ENCODE assay signal across 14 mouse cellular contexts in the genomic region with DNA sequence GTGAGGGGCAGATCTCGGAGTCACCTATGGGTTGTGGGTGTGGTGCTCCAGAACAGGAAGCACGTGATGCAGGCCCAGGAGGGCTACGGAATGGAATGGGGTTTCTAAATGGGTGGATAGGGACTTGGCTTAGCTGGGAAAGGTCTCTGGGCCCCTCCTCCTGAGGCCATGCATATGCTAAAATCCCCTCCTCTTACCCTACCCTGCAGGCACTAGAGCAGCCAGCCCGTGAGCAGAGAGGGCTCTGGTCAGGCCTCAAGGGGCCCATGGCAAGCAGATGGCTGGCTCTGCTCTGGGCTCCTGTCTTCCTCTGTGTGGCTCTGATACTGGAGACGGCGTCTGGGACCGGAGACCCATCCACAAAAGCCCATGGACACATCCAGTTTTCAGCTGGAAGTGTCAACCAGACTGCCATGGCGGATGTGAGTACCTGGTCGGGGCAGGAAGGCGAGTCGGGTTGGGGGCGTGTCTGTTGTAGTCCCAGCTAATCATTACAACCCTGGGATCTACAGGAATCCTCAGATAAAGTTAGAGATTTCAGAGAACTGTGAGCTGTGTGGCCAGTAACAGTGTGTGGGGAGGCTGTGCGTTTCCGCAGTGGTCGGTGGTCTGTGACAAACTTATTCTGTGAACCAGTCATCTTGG. TPM values are rescaled to one million over a fixed set of nuclear protein-coding genes. Genes with fewer than 3 reads are reported as not detected.
DNase-seq lines count a peak whose midpoint lies in the region; ATAC-seq and TF ChIP-seq lines count a peak whose summit lies in the region.
"Had no signal": no experiment of that assay in that cellular context is flagged by ENCODE, and none has a peak within 500 bp of the region (broad histone marks: within the 10 kb centered on the region; RNA-seq: fewer than 3 reads in every experiment).

No protein-coding gene starts in this region.

- peaks cover 7% of the 10 kb centered on the region for H3K4me1 ChIP-seq in hindbrain, embryonic 11.5 days (replicated peaks; ENCODE audit: control insufficient read depth, insufficient read depth, low read length)
- peaks cover 11% of the 10 kb centered on the region for H3K4me1 ChIP-seq in hindbrain, embryonic 16.5 days (ENCODE audit: control insufficient read depth, insufficient read depth, low read depth, low read length)
- peaks cover 21 to 38% of the 10 kb centered on the region in 2 experiments for H3K4me1 ChIP-seq in ES-E14 (ENCODE audit: control insufficient read depth in 2 of 2, insufficient read depth in 2 of 2, low read length in 2 of 2, poor library complexity in 1 of 2)
- peaks cover 64% of the 10 kb centered on the region for H3K4me1 ChIP-seq in embryonic facial prominence, embryonic 15.5 days
- peaks cover 39% of the 10 kb centered on the region for H3K4me1 ChIP-seq in liver, adult 2 months (ENCODE audit: control insufficient read depth, insufficient read depth, low read length)

- H3K4me3 ChIP-seq in hindbrain, embryonic 11.5 days (ENCODE audit: low read depth, low read length) = no peak overlapping the region
- no peak overlapping the region for H3K4me3 ChIP-seq in hindbrain, embryonic 16.5 days (ENCODE audit: low read length)
- peak overlapping the region; percentile 61 to 80 for H3K4me3 ChIP-seq in ES-E14 (ENCODE audit: insufficient read depth in 1 of 2, low read depth in 1 of 2, low read length in 2 of 2, poor library complexity in 1 of 2, severe bottlenecking in 1 of 2)
- no peak overlapping the region for H3K4me3 ChIP-seq in embryonic facial prominence, embryonic 15.5 days (replicated peaks)
- H3K4me3 ChIP-seq in liver, adult 2 months (ENCODE audit: insufficient read depth, low read depth, low read length) = peak overlapping the region; percentile 38
- H3K4me3 ChIP-seq: limb, embryonic 12.5 days had no signal

- peak; percentile 36; the same call in 1 of the 2 replicates for ATAC-seq in hindbrain, embryonic 11.5 days (ENCODE audit: low FRiP score)
- no peak for ATAC-seq in hindbrain, embryonic 16.5 days
- ATAC-seq in embryonic facial prominence, embryonic 15.5 days (ENCODE audit: insufficient number of reproducible peaks, low FRiP score, low TSS enrichment, low read depth) = no peak

- H3K27ac ChIP-seq in hindbrain, embryonic 11.5 days (ENCODE audit: low read depth, low read length) = 0 out of 2 replicates have a peak overlapping the region, but pooled peaks have one; percentile 30
- H3K27ac ChIP-seq in hindbrain, embryonic 16.5 days (ENCODE audit: low read depth, low read length) = no peak overlapping the region
- H3K27ac ChIP-seq in ES-E14 (ENCODE audit: insufficient read depth, low read depth, low read length, poor library complexity, severe bottlenecking) = peak overlapping the region; percentile 76; the same call in 1 of the 2 replicates
- 0 out of 2 replicates have a peak overlapping the region, but pooled peaks have one; percentile 34 for H3K27ac ChIP-seq in embryonic facial prominence, embryonic 15.5 days (replicated peaks)
- H3K27ac ChIP-seq in liver, adult 2 months (replicated peaks; ENCODE audit: insufficient read depth, low read depth, low read length) = peak overlapping the region; percentile 99
- H3K27ac ChIP-seq: limb, embryonic 12.5 days had no signal

- TF ChIP-seq POLR2A in liver, adult 2 months (IDR thresholded peaks at IDR 0.05; ENCODE audit: extremely low read depth, insufficient read depth, low read length) = no peak

- no peaks in the 10 kb centered on the region for H3K36me3 ChIP-seq in hindbrain, embryonic 11.5 days (ENCODE audit: control insufficient read depth, insufficient read depth, low read length)
- no peaks in the 10 kb centered on the region for H3K36me3 ChIP-seq in hindbrain, embryonic 16.5 days (ENCODE audit: control insufficient read depth, insufficient read depth, low read length)
- no peaks in the 10 kb centered on the region; the same call in 1 of the 2 replicates for H3K36me3 ChIP-seq in ES-E14 (ENCODE audit: control insufficient read depth, insufficient read depth, low read length, poor library complexity, severe bottlenecking)
- no peaks in the 10 kb centered on the region for H3K36me3 ChIP-seq in embryonic facial prominence, embryonic 15.5 days
- no peaks in the 10 kb centered on the region for H3K36me3 ChIP-seq in liver, adult 2 months (ENCODE audit: control insufficient read depth, insufficient read depth, low read length)
- H3K36me3 ChIP-seq: limb, embryonic 12.5 days had no signal

- no peaks in the 10 kb centered on the region for H3K9me3 ChIP-seq in hindbrain, embryonic 11.5 days (ENCODE audit: control insufficient read depth, low read length)
- no peaks in the 10 kb centered on the region for H3K9me3 ChIP-seq in hindbrain, embryonic 16.5 days (ENCODE audit: control insufficient read depth, low read length)
- H3K9me3 ChIP-seq in ES-E14 (ENCODE audit: control insufficient read depth, insufficient read depth, low read depth, low read length) = no peaks in the 10 kb centered on the region
- H3K9me3 ChIP-seq in embryonic facial prominence, embryonic 15.5 days (replicated peaks) = no peaks in the 10 kb centered on the region
- H3K9me3 ChIP-seq: limb, embryonic 12.5 days had no signal

- H3K9ac ChIP-seq in hindbrain, embryonic 11.5 days (ENCODE audit: low read depth, low read length) = no peak overlapping the region
- no peak overlapping the region for H3K9ac ChIP-seq in hindbrain, embryonic 16.5 days (ENCODE audit: low read depth, low read length)
- H3K9ac ChIP-seq in ES-E14 (ENCODE audit: insufficient read depth, low read depth, low read length, poor library complexity, severe bottlenecking) = peak overlapping the region; percentile 60; the same call in 1 of the 2 replicates
- no peak overlapping the region for H3K9ac ChIP-seq in embryonic facial prominence, embryonic 15.5 days
- H3K9ac ChIP-seq in liver, adult 2 months (ENCODE audit: low read depth, low read length) = peak overlapping the region; percentile 50
- H3K9ac ChIP-seq: limb, embryonic 12.5 days had no signal

- no peak overlapping the region for H3K4me2 ChIP-seq in hindbrain, embryonic 11.5 days (replicated peaks; ENCODE audit: low read depth, low read length)
- H3K4me2 ChIP-seq in hindbrain, embryonic 16.5 days (ENCODE audit: low read length) = no peak overlapping the region
- no peak overlapping the region for H3K4me2 ChIP-seq in embryonic facial prominence, embryonic 15.5 days (replicated peaks)
- H3K4me2 ChIP-seq: limb, embryonic 12.5 days had no signal

- H3K79me2 ChIP-seq in liver, adult 2 months (ENCODE audit: control insufficient read depth, insufficient read depth, low read length) = peaks cover 11% of the 10 kb centered on the region

- TF ChIP-seq CTCF in liver, adult 2 months (IDR thresholded peaks at IDR 0.05; ENCODE audit: low read depth, low read length) = no peak

- 39% methylated on average over 15 of the region's 15 CpGs for WGBS in hindbrain, embryonic 11.5 days
- 43% methylated on average over 14 of the region's 15 CpGs for whole genome bisulfite sequencing in hindbrain, embryonic 16.5 days
- 44% methylated on average over 15 of the region's 15 CpGs for WGBS in embryonic facial prominence, embryonic 15.5 days
- WGBS in liver, adult 2 months = 35% methylated on average over 15 of the region's 15 CpGs

- peak; percentile 39 for DNase-seq in hindbrain, embryonic 11.5 days (ENCODE audit: low spot score)
- peak; percentile 84 for DNase-seq in ES-E14 (ENCODE audit: low read depth, low spot score)
- peak; percentile 49 for DNase-seq in liver, adult 2 months (ENCODE audit: extremely low read depth, low read depth, low spot score)
- no peak for DNase-seq in retina, embryonic 14.5 days (ENCODE audit: low spot score)
- no peak for DNase-seq in right cerebral cortex, postnatal 4 days
- no peak for DNase-seq in adrenal gland, postnatal 14 days
- DNase-seq: adrenal gland, adult 2 months; cerebellum, adult 18-20 months; gastrocnemius, postnatal 10 days; heart, postnatal 14 days had no signal

- H3K27me3 ChIP-seq in hindbrain, embryonic 11.5 days (ENCODE audit: control insufficient read depth, insufficient read depth, low read length) = peaks cover 2% of the 10 kb centered on the region
- no peaks in the 10 kb centered on the region for H3K27me3 ChIP-seq in hindbrain, embryonic 16.5 days (replicated peaks; ENCODE audit: control insufficient read depth, insufficient read depth, low read length)
- no peaks in the 10 kb centered on the region for H3K27me3 ChIP-seq in embryonic facial prominence, embryonic 15.5 days
- no peaks in the 10 kb centered on the region for H3K27me3 ChIP-seq in liver, adult 2 months (ENCODE audit: control insufficient read depth, insufficient read depth, low read length)

- in situ Hi-C loops in ES-E14 (cut with MboI; ENCODE audit: low sequenced_read_pairs in 2 of 2, unreplicated experiment in 2 of 2) = no loop called here

RNA-seq across cellular contexts. Expression of a gene that starts 2.1 kb away (rescaled TPM):
- 1.5 and 2.1 TPM in 2 replicates for polyA plus RNA-seq in hindbrain, embryonic 11.5 days (2014; fragmentation: Nextera tagmentation; extraction: Ambion mirVana)
- 2.3 and 2.7 TPM in 2 replicates for polyA plus RNA-seq in hindbrain, embryonic 16.5 days (2015; fragmentation: Nextera tagmentation; extraction: Ambion mirVana)
- 20.5 and 34.5 TPM in 2 replicates for total RNA-seq in ES-E14 (2012; rRNA removed)
- 9.0 and 9.3 TPM in 2 replicates for polyA plus RNA-seq in embryonic facial prominence, embryonic 15.5 days (2015; fragmentation: Nextera tagmentation; extraction: Ambion mirVana)
- total RNA-seq in liver, adult 2 months (2014; rRNA removed) = 40.6 and 78.9 TPM in 2 replicates
- 47.6 and 52.4 TPM in 2 replicates for polyA plus RNA-seq in liver, adult 2 months (2012; rRNA removed)
- 33.5 and 35.6 TPM in 2 replicates for total RNA-seq in adrenal gland, postnatal 14 days (2021)

RNA-seq across cellular contexts. Expression of a gene that starts 9.6 kb away (rescaled TPM):
- 20.5 and 22.1 TPM in 2 replicates for polyA plus RNA-seq in hindbrain, embryonic 11.5 days (2014; fragmentation: Nextera tagmentation; extraction: Ambion mirVana)
- polyA plus RNA-seq in hindbrain, embryonic 16.5 days (2015; fragmentation: Nextera tagmentation; extraction: Ambion mirVana) = 37.6 and 39.0 TPM in 2 replicates
- total RNA-seq in ES-E14 (2012; rRNA removed) = 35.3 and 59.2 TPM in 2 replicates
- polyA plus RNA-seq in embryonic facial prominence, embryonic 15.5 days (2015; fragmentation: Nextera tagmentation; extraction: Ambion mirVana) = 58.6 and 67.9 TPM in 2 replicates
- total RNA-seq in liver, adult 2 months (2014; rRNA removed) = 18.1 and 28.9 TPM in 2 replicates
- polyA plus RNA-seq in liver, adult 2 months (2012; rRNA removed) = 41.9 and 42.0 TPM in 2 replicates
- 63.6 and 70.5 TPM in 2 replicates for total RNA-seq in adrenal gland, postnatal 14 days (2021)

RNA-seq across cellular contexts. Expression of a gene that starts 36.7 kb away (rescaled TPM):
- not detected in 2 replicates for polyA plus RNA-seq in hindbrain, embryonic 11.5 days (2014; fragmentation: Nextera tagmentation; extraction: Ambion mirVana)
- 0.40 and 0.80 TPM in 2 replicates for polyA plus RNA-seq in hindbrain, embryonic 16.5 days (2015; fragmentation: Nextera tagmentation; extraction: Ambion mirVana)
- 0.22 TPM in 1 of 2 replicates, not detected in the other for total RNA-seq in ES-E14 (2012; rRNA removed)
- not detected in 2 replicates for polyA plus RNA-seq in embryonic facial prominence, embryonic 15.5 days (2015; fragmentation: Nextera tagmentation; extraction: Ambion mirVana)
- 410 and 645 TPM in 2 replicates for total RNA-seq in liver, adult 2 months (2014; rRNA removed)
- polyA plus RNA-seq in liver, adult 2 months (2012; rRNA removed) = 648 and 709 TPM in 2 replicates
- total RNA-seq in adrenal gland, postnatal 14 days (2021) = 3.5 and 28.1 TPM in 2 replicates
- total RNA-seq: gastrocnemius, postnatal 10 days; heart, postnatal 14 days had no signal
- polyA plus RNA-seq: limb, embryonic 12.5 days; small intestine, adult 2 months had no signal

RNA-seq across cellular contexts. Expression of a gene that starts 40.4 kb away (rescaled TPM):
- 5.8 and 6.7 TPM in 2 replicates for polyA plus RNA-seq in hindbrain, embryonic 11.5 days (2014; fragmentation: Nextera tagmentation; extraction: Ambion mirVana)
- polyA plus RNA-seq in hindbrain, embryonic 16.5 days (2015; fragmentation: Nextera tagmentation; extraction: Ambion mirVana) = 8.1 and 9.4 TPM in 2 replicates
- total RNA-seq in ES-E14 (2012; rRNA removed) = 0.67 TPM in 1 of 2 replicates, not detected in the other
- 0.95 and 1.7 TPM in 2 replicates for polyA plus RNA-seq in embryonic facial prominence, embryonic 15.5 days (2015; fragmentation: Nextera tagmentation; extraction: Ambion mirVana)
- total RNA-seq in liver, adult 2 months (2014; rRNA removed) = 11.7 and 23.2 TPM in 2 replicates
- polyA plus RNA-seq in liver, adult 2 months (2012; rRNA removed) = 18.6 and 25.9 TPM in 2 replicates
- 43.0 and 43.7 TPM in 2 replicates for total RNA-seq in adrenal gland, postnatal 14 days (2021)

Comparison
In these comparisons a context has a peak if more than half of its experiments do, and no peak if none do; other contexts are left out.
1. DNase-seq: peak in hindbrain, embryonic 11.5 days (single experiment), ES-E14 (single experiment) and liver, adult 2 months (single experiment); none in retina, embryonic 14.5 days (single experiment), right cerebral cortex, postnatal 4 days (single experiment) and adrenal gland, postnatal 14 days (single experiment).
2. H3K4me3 ChIP-seq: peak in ES-E14 (2 of 2) and liver, adult 2 months (single experiment); none in hindbrain, embryonic 11.5 days (single experiment), hindbrain, embryonic 16.5 days (single experiment) and embryonic facial prominence, embryonic 15.5 days (single experiment).
3. H3K9ac ChIP-seq: peak in ES-E14 (single experiment) and liver, adult 2 months (single experiment); none in hindbrain, embryonic 11.5 days (single experiment), hindbrain, embryonic 16.5 days (single experiment) and embryonic facial prominence, embryonic 15.5 days (single experiment).
4. RNA of a gene that starts 36.7 kb away (polyA plus RNA-seq): 648 to 709 TPM in liver, adult 2 months; 0.40 to 0.80 TPM in hindbrain, embryonic 16.5 days, not detected in hindbrain, embryonic 11.5 days and not detected in embryonic facial prominence, embryonic 15.5 days; every median in the first group is over 100 times any median in the second.